Mouse (Mus musculus) leukemia stem cell, adult 10-12 weeks (primary cell): ENCODE results near the gene Drc3. TPM values are rescaled to one million over a fixed set of nuclear protein-coding genes. Genes with fewer than 3 reads are reported as not detected.

ENCODE experiments used
- polyA plus RNA-seq: library from polyadenylated mRNA; stranded (reverse); fragments of >175 nt; gene quantifications from 2 replicates; pipeline ENCODE4 v1.2.3, GENCODE M21; 2012; ENCODE audit warnings: low replicate concordance

Drc3 gene
- polyA plus RNA-seq, result 0.18 TPM in 2 replicates

GRCm38 (mm10) chr11:60352559-60353411, at the start of gene Drc3, which contains the start of gene Tom1l2:
Gene Drc3 (plus strand): TSS chr11:60353329.
Gene Tom1l2 (minus strand): TSS chr11:60352905.

GRCm38 (mm10) chr11:60416963-60417716, 64.0 kb downstream of the Drc3 start, which contains the start of gene Gid4:
Gene Gid4 (plus strand): TSS chr11:60417145.

GRCm38 (mm10) chr11:60417717-60418472, 64.8 kb downstream of the Drc3 start, which contains the start of gene Atpaf2:
Gene Atpaf2 (minus strand): TSS chr11:60418457.

Other genes with a start within 250 kb of the Drc3 start
- gene Rai1, start 248.3 kb upstream of the Drc3 start, polyA plus RNA-seq, result 80.2 and 91.2 TPM in 2 replicates
- gene Srebf1, start 130.7 kb upstream of the Drc3 start, polyA plus RNA-seq, result 268 and 279 TPM in 2 replicates
- 6.5 and 25.6 TPM in 2 replicates for gene Tom1l2, start 424 bp upstream of the Drc3 start, polyA plus RNA-seq
- gene Gid4, start 63.8 kb downstream of the Drc3 start, polyA plus RNA-seq, result 16.7 and 19.6 TPM in 2 replicates
- 35.1 and 68.8 TPM in 2 replicates for gene Atpaf2, start 65.1 kb downstream of the Drc3 start, polyA plus RNA-seq
- 36.8 and 97.5 TPM in 2 replicates for gene Drg2, start 101.3 kb downstream of the Drc3 start, polyA plus RNA-seq
- 0.03 and 0.11 TPM in 2 replicates for gene Myo15, start 116.0 kb downstream of the Drc3 start, polyA plus RNA-seq
- 35.7 and 41.5 TPM in 2 replicates for gene Alkbh5, start 183.1 kb downstream of the Drc3 start, polyA plus RNA-seq